Mouse (Mus musculus) kidney, embryonic 15.5 days (tissue): Measurements from ENCODE around the gene Scarf2. TPM values are rescaled to one million over a fixed set of nuclear protein-coding genes. Genes with fewer than 3 reads are reported as not detected.

Source experiments
- ATAC-seq: fragments of 200-750 bp; cut with Nextera tagmentation; replicated peaks from 2 replicates; pipeline ENCODE4 v1.8.0; 2017; ENCODE audit warnings: moderate TSS enrichment; ENCODE audit not compliant: low FRiP score
- H3K27ac ChIP-seq: fragments of 300-500 bp; sonication (generic); 2 replicates; pipeline ENCODE4 v1.5.1; 2015; ENCODE audit warnings: mild to moderate bottlenecking, inconsistent platforms
- H3K27me3 ChIP-seq: fragments of 300-500 bp; sonication (generic); 2 replicates; pipeline ENCODE4 v1.6.1; 2015; ENCODE audit warnings: inconsistent platforms
- H3K36me3 ChIP-seq: fragments of 300-500 bp; sonication (generic); 2 replicates; pipeline ENCODE4 v1.6.1; 2015; ENCODE audit warnings: inconsistent platforms
- H3K4me1 ChIP-seq: fragments of 300-500 bp; sonication (generic); 2 replicates; pipeline ENCODE4 v1.6.1; 2015; ENCODE audit warnings: inconsistent platforms
- H3K4me2 ChIP-seq: fragments of 300-500 bp; sonication (generic); 2 replicates; pipeline ENCODE4 v1.6.1; 2015; ENCODE audit warnings: moderate library complexity, mild to moderate bottlenecking, inconsistent platforms
- H3K4me3 ChIP-seq: fragments of 300-500 bp; sonication (generic); replicated peaks from 2 replicates; pipeline ENCODE4 v1.5.1; 2015; ENCODE audit warnings: mild to moderate bottlenecking, inconsistent platforms
- H3K9ac ChIP-seq: fragments of 300-500 bp; sonication (generic); 2 replicates; pipeline ENCODE4 v1.6.1; 2015; ENCODE audit warnings: mild to moderate bottlenecking, inconsistent platforms
- H3K9me3 ChIP-seq: fragments of 300-500 bp; sonication (generic); replicated peaks from 2 replicates; pipeline ENCODE4 v1.6.1; 2016; ENCODE audit warnings: inconsistent platforms
- WGBS: fragments of 180-500 bp; shearing (Covaris S2); methylation state at CpG from one replicate; pipeline ENCODE4 v1.1.7; 2015; ENCODE audit warnings: mixed read lengths; 5-methylcytosine and 5-hydroxymethylcytosine counted together
- polyA plus RNA-seq: library from polyadenylated mRNA; unstranded; fragments of >200 nt; fragmentation: Nextera tagmentation; extraction: Ambion mirVana; gene quantifications from 2 replicates; pipeline ENCODE4 v1.2.1, GENCODE M21; 2015

Scarf2 gene
- polyA plus RNA-seq: 10.8 and 12.3 TPM in 2 replicates

- WGBS: 2% methylated on average over 70 of the region's 81 CpGs
- Histone ChIP-seq H3K36me3 (peaks cover 22% of the 10 kb centered on the region), H3K9me3 (no peaks in the 10 kb centered on the region), H3K9ac (peak within 1 kb of the TSS; percentile 65), H3K4me3 (peak within 1 kb of the TSS; percentile 58), H3K27me3 (peaks cover 62% of the 10 kb centered on the region), H3K4me2 (peak within 1 kb of the TSS; percentile 87), H3K4me1 (peaks cover 61% of the 10 kb centered on the region), H3K27ac (peak within 1 kb of the TSS; percentile 90)
- ATAC-seq: peak; percentile 61
Observed at GRCm38 (mm10) chr16:17796971-17797811, at the start of gene Scarf2. Scarf2 (plus strand) TSS chr16:17797282.

GRCm38 (mm10) chr16:17753001-17753400 lies 44.1 kb upstream of the Scarf2 start:
- no peak overlapping the region for H3K4me2 ChIP-seq
- no peak for ATAC-seq
- H3K4me1 ChIP-seq: no peaks in the 10 kb centered on the region
- no peak overlapping the region for H3K4me3 ChIP-seq
- no peaks in the 10 kb centered on the region for H3K36me3 ChIP-seq
- no peak overlapping the region for H3K9ac ChIP-seq
- H3K27ac ChIP-seq: no peak overlapping the region
- 27% methylated on average over 3 of the region's 3 CpGs for WGBS
- H3K9me3 ChIP-seq: no peaks in the 10 kb centered on the region
- no peaks in the 10 kb centered on the region for H3K27me3 ChIP-seq

DNA sequence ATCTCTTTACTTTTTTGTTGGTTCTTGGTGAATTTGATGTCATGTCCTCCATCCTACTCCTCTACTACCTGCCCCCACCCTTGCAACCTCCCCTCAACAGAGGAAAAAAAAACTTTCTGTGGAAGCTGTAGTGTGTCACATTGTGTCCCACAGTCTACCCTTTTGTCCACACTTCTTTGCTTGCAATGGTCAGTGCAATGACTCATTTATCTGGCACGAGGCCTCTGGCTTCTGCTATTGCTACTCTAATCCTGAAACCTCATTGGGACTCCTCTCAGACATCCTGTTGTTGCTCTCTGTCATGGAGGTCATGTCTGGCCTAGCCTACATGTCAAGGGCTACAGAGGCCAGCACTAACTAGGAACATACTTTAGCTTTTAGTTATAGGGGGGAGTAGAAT lies 43.4 kb upstream of the Scarf2 start:
- Histone ChIP-seq H3K27me3 (no peaks in the 10 kb centered on the region), H3K36me3 (no peaks in the 10 kb centered on the region), H3K4me3 (no peak overlapping the region), H3K4me1 (peaks cover 2% of the 10 kb centered on the region; the same call in 1 of the 2 replicates), H3K9me3 (no peaks in the 10 kb centered on the region), H3K27ac (no peak overlapping the region), H3K4me2 (no peak overlapping the region), H3K9ac (no peak overlapping the region)
- ATAC-seq: no peak
- WGBS: 61% methylated on average over 1 of the region's 1 CpGs

DNA sequence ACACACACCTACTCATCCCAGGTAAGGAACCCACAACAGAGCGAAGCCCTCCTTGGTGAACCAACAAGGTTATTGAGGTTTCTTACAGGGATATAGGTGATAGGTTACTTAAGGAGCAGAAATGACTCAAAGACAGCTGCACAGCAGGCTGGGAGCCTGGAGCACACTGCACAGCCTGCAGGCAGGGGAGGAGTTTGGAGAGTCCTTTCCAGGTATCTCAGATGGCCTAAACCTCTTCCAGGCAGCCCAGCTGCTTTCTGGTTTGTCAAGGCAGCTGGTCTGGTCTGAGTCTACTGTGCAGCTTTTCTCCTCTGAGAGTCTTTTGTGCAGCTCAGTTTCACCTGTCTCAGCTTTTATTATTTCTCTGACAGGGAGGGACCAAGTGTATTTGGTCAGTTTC lies 39.3 kb upstream of the Scarf2 start:
- Histone ChIP-seq H3K9me3 (no peaks in the 10 kb centered on the region), H3K27ac (no peak overlapping the region), H3K4me2 (no peak overlapping the region), H3K4me1 (peaks cover 32% of the 10 kb centered on the region), H3K4me3 (no peak overlapping the region), H3K9ac (no peak overlapping the region), H3K27me3 (no peaks in the 10 kb centered on the region), H3K36me3 (no peaks in the 10 kb centered on the region; the same call in 1 of the 2 replicates)
- no peak for ATAC-seq
- WGBS: 97% methylated on average over 1 of the region's 1 CpGs

DNA sequence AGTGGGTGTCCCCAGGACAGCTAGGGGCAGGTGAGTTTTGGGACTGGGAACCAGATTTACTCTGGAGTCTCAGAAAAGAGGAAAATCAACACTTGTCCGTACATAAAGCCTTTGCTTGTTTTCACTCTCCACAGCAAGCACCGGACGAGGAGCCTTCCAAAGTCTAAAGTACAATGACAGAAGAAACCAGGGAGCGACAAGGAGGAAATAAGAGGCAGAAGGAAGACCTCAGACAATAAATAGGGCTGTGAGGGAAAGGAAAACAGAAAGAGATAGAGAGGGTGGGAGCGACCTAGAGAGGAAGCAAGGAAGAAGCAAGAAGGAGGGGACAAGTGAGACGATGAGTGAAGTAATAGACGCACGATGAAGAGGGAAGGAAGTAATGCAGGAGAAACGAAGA lies 38.2 kb upstream of the Scarf2 start:
- Histone ChIP-seq H3K27me3 (no peaks in the 10 kb centered on the region), H3K9me3 (no peaks in the 10 kb centered on the region), H3K27ac (peak overlapping the region; percentile 37; the same call in 1 of the 2 replicates), H3K9ac (0 out of 2 replicates have a peak overlapping the region, but pooled peaks have one; percentile 81), H3K36me3 (no peaks in the 10 kb centered on the region; the same call in 1 of the 2 replicates), H3K4me1 (peaks cover 34% of the 10 kb centered on the region), H3K4me2 (peak overlapping the region; percentile 90), H3K4me3 (peak overlapping the region; percentile 59)
- whole genome bisulfite sequencing: 52% methylated on average over 9 of the region's 9 CpGs
- peak; percentile 20 for ATAC-seq

- H3K4me2 ChIP-seq: peak within 1 kb of the TSS; percentile 90
- ATAC-seq: peak; percentile 95
- H3K9me3 ChIP-seq: no peaks in the 10 kb centered on the region
- H3K4me3 ChIP-seq: peak within 1 kb of the TSS; percentile 59
- peak within 1 kb of the TSS; percentile 81 for H3K9ac ChIP-seq
- H3K27ac ChIP-seq: peak within 1 kb of the TSS; percentile 66
- peaks cover 4% of the 10 kb centered on the region for H3K36me3 ChIP-seq
- H3K4me1 ChIP-seq: peaks cover 38% of the 10 kb centered on the region
- no peaks in the 10 kb centered on the region for H3K27me3 ChIP-seq
- WGBS: under 1% methylated on average over 22 of the region's 28 CpGs
Observed at GRCm38 (mm10) chr16:17759344-17759773, 37.7 kb upstream of the Scarf2 start, which contains the start of gene Klhl22. Klhl22 (plus strand) TSS chr16:17759618.

DNA sequence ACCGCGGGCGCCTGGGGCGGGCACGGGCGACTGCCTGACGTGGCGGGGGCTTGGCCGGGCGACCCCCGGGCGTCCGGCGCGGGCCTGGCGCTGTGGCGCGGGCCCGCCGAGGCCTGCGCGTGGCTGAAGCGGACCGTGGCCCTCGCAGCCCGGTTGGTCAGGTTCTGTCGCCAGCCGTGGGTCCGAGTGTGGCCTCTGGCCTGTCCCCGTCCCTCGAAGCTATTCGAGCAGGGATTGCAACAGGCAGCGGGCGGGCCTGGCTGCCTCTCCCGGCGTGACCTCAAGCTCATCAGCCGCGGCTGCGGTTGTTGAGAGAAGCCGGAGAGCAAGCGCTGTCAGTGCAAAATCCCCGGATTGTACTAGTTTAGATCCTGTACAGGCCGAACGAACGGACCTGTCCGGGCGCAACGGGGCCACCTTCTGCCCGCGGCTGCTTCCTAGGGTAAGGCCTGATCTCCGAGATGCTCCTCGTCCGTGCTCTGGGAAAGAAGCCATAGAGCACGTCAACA lies 37.2 kb upstream of the Scarf2 start:
- H3K4me3 ChIP-seq: peak overlapping the region; percentile 59
- WGBS: under 1% methylated on average over 54 of the region's 54 CpGs

GRCm38 (mm10) chr16:17760657-17761056 lies 36.4 kb upstream of the Scarf2 start:
- H3K4me1 ChIP-seq: peaks cover 39% of the 10 kb centered on the region
- no peak overlapping the region for H3K27ac ChIP-seq
- peaks cover 13% of the 10 kb centered on the region for H3K36me3 ChIP-seq
- H3K4me2 ChIP-seq: peak overlapping the region; percentile 90
- peak overlapping the region; percentile 59 for H3K4me3 ChIP-seq
- 32% methylated on average over 8 of the region's 8 CpGs for WGBS
- no peak overlapping the region for H3K9ac ChIP-seq
- no peak for ATAC-seq
- no peaks in the 10 kb centered on the region for H3K27me3 ChIP-seq
- H3K9me3 ChIP-seq: no peaks in the 10 kb centered on the region

More for the DNA sequence above, 37.2 kb upstream of the Scarf2 start:
- Histone ChIP-seq H3K9ac (peak overlapping the region; percentile 81), H3K27me3 (no peaks in the 10 kb centered on the region), H3K4me2 (peak overlapping the region; percentile 90), H3K9me3 (no peaks in the 10 kb centered on the region), H3K27ac (peak overlapping the region; percentile 66), H3K36me3 (peaks cover 7% of the 10 kb centered on the region), H3K4me1 (peaks cover 39% of the 10 kb centered on the region)
- ATAC-seq: peak; percentile 72

GRCm38 (mm10) chr16:17761074-17761473 lies 36.0 kb upstream of the Scarf2 start:
- Histone ChIP-seq H3K4me3 (no peak overlapping the region), H3K27ac (no peak overlapping the region), H3K36me3 (peaks cover 18% of the 10 kb centered on the region), H3K9me3 (no peaks in the 10 kb centered on the region), H3K4me2 (peak overlapping the region; percentile 90), H3K9ac (no peak overlapping the region), H3K4me1 (peaks cover 39% of the 10 kb centered on the region), H3K27me3 (no peaks in the 10 kb centered on the region)
- ATAC-seq: no peak
- 15% methylated on average over 1 of the region's 1 CpGs for WGBS

GRCm38 (mm10) chr16:17764108-17764511 lies 33.0 kb upstream of the Scarf2 start:
- WGBS: 71% methylated on average over 4 of the region's 4 CpGs
- H3K4me1 ChIP-seq: peaks cover 32% of the 10 kb centered on the region
- H3K36me3 ChIP-seq: peaks cover 45% of the 10 kb centered on the region
- H3K27ac ChIP-seq: no peak overlapping the region
- no peak for ATAC-seq
- H3K27me3 ChIP-seq: no peaks in the 10 kb centered on the region
- H3K9me3 ChIP-seq: no peaks in the 10 kb centered on the region
- no peak overlapping the region for H3K4me2 ChIP-seq
- no peak overlapping the region for H3K9ac ChIP-seq
- H3K4me3 ChIP-seq: no peak overlapping the region

DNA sequence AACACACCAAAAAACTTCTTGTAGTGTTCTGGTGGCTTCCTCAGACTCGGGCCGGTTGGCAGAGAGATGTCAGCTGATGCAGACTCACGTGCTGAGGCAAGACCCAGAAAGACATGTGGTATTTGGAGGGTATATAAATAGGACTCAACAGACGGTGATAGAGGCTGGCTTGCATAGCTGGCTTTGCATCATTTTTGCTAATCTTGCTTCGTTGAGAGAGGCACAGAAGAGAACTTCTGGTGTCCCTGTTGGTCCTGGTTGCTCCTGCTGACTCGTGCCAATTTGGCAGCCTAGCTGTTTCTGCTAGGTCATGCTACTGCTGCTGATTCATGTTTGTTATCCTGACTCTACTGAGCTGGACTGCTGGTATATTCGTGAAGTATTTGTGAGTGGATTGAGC lies 28.2 kb upstream of the Scarf2 start:
- peaks cover 6% of the 10 kb centered on the region for H3K4me1 ChIP-seq
- 84% methylated on average over 7 of the region's 7 CpGs for WGBS
- no peak overlapping the region for H3K4me2 ChIP-seq
- H3K4me3 ChIP-seq: no peak overlapping the region
- H3K9me3 ChIP-seq: no peaks in the 10 kb centered on the region
- no peak for ATAC-seq
- H3K27ac ChIP-seq: no peak overlapping the region
- H3K27me3 ChIP-seq: no peaks in the 10 kb centered on the region
- H3K9ac ChIP-seq: no peak overlapping the region
- peaks cover 87% of the 10 kb centered on the region for H3K36me3 ChIP-seq

DNA sequence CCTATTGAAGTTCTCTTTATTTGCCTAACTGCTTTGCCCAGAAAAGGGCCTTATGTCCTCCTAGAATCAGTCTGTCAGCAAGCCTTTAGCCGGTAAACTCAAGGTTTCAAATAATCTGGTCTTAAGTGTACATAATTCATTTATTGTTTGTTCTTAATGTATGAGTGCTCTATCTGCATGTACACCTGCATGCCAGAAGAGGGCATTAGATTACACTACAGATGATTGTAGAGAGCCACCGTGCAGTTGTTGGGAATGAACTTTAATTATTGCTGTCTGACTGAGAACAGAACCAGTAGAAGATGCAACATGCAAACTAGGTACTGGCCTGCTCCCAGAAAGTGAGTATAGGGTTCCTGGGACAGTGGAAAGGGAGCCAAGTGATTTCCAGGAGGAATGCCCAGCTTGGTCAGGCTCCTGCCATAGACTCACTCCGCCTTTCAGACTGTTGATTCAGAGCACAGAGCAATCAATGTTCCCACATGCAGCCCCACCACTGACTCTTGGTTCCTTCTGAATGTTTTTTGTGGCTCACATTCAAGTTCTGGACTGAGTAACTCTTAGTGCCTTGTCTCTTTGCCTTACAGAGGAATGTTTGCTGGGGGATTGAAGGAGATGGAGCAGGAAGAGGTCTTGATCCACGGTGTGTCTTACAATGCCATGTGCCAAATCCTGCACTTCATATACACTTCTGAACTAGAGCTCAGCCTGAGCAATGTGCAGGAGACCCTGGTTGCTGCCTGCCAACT lies 25.8 kb upstream of the Scarf2 start:
- H3K27me3 ChIP-seq: no peaks in the 10 kb centered on the region
- 76% methylated on average over 4 of the region's 4 CpGs for WGBS
- H3K4me2 ChIP-seq: no peak overlapping the region
- H3K36me3 ChIP-seq: peaks cover 88% of the 10 kb centered on the region
- no peak overlapping the region for H3K27ac ChIP-seq
- H3K4me1 ChIP-seq: no peaks in the 10 kb centered on the region
- ATAC-seq: no peak
- no peaks in the 10 kb centered on the region for H3K9me3 ChIP-seq
- no peak overlapping the region for H3K9ac ChIP-seq
- no peak overlapping the region for H3K4me3 ChIP-seq
